Mouse (Mus musculus) B cell, adult 2 months (primary cell): ENCODE data around the gene Foxs1.

Source experiments
- DNase-seq, 2 experiments: peaks; one replicate each; pipeline ENCODE4 v3.0.0; 2022

The Foxs1 gene

GRCm38 (mm10) chr2:152933048-152933447 lies at the start of gene Foxs1:
Foxs1 (minus strand) TSS chr2:152933208.
- DNase-seq: no peak

GRCm38 (mm10) chr2:152976991-152977390 lies 44.0 kb upstream of the Foxs1 start:
- no peak for DNase-seq

- no peak for DNase-seq
Observed at GRCm38 (mm10) chr2:152965555-152965954, 32.5 kb upstream of the Foxs1 start.

- DNase-seq: peak; percentile 50 to 61
Observed at GRCm38 (mm10) chr2:152962091-152962793, 29.2 kb upstream of the Foxs1 start, which contains the start of gene Ttll9. Ttll9 (plus strand) TSS chr2:152962485.

- no peak for DNase-seq
Observed at GRCm38 (mm10) chr2:152958116-152958515, 25.1 kb upstream of the Foxs1 start.

GRCm38 (mm10) chr2:152951850-152952720 lies 19.1 kb upstream of the Foxs1 start:
- no peak for DNase-seq

- peak; percentile 21 to 24 for DNase-seq
Observed at GRCm38 (mm10) chr2:152951065-152951849, 18.2 kb upstream of the Foxs1 start, which contains the start of gene Dusp15. Dusp15 (minus strand) TSS chr2:152951698.

- DNase-seq: no peak
Observed at GRCm38 (mm10) chr2:152950358-152951064, 17.5 kb upstream of the Foxs1 start.

- DNase-seq: no peak
Observed at GRCm38 (mm10) chr2:152948438-152949020, 15.5 kb upstream of the Foxs1 start.

GRCm38 (mm10) chr2:152947098-152947497 lies 14.1 kb upstream of the Foxs1 start:
- DNase-seq: no peak

GRCm38 (mm10) chr2:152944013-152944412 lies 11.0 kb upstream of the Foxs1 start:
- no peak for DNase-seq

- DNase-seq: no peak
Observed at GRCm38 (mm10) chr2:152943568-152943967, 10.6 kb upstream of the Foxs1 start.

GRCm38 (mm10) chr2:152942898-152943515 lies 10.0 kb upstream of the Foxs1 start:
- DNase-seq: no peak

- DNase-seq: no peak
Observed at GRCm38 (mm10) chr2:152941776-152942175, 8.8 kb upstream of the Foxs1 start.

GRCm38 (mm10) chr2:152941106-152941505 lies 8.1 kb upstream of the Foxs1 start:
- DNase-seq: no peak

- DNase-seq: peak; percentile 69 to 71
Observed at GRCm38 (mm10) chr2:152939846-152940245, 6.8 kb upstream of the Foxs1 start.

- peak; percentile 46 for DNase-seq
Observed at GRCm38 (mm10) chr2:152933614-152934013, 606 bp upstream of the Foxs1 start.

- no peak for DNase-seq
Observed at GRCm38 (mm10) chr2:152931456-152932160, 1.4 kb downstream of the Foxs1 start.

GRCm38 (mm10) chr2:152930276-152930675 lies 2.7 kb downstream of the Foxs1 start:
- no peak for DNase-seq

GRCm38 (mm10) chr2:152928988-152929370 lies 4.0 kb downstream of the Foxs1 start:
- DNase-seq: no peak
